Mouse (Mus musculus): ENCODE measurements at regions not wholly inside any gene's neighbourhood (a gene's known extent, or its start where the extent isn't known, plus 50 kb on each side); places are given as distances from the start of the nearest gene placed in this dataset.

- TF ChIP-seq CTCF (IDR thresholded peaks at IDR 0.05; ENCODE audit: borderline replicate concordance, insufficient read depth, low read depth, low read length) (no peak), POLR2A (IDR thresholded peaks at IDR 0.05; ENCODE audit: borderline replicate concordance, insufficient read depth, low read length) (no peak)
Measured at GRCm38 (mm10) chr16:29096791-29097190, 112.7 kb upstream of the Hrasls start.
